Mouse (Mus musculus) spleen, adult 2 months (tissue): Measurements from ENCODE around the gene Snd1. TPM values are rescaled to one million over a fixed set of nuclear protein-coding genes. Genes with fewer than 3 reads are reported as not detected.

ENCODE experiments used
- DNase-seq, 2 experiments: peaks; one replicate each; pipeline versions ENCODE4 v3.0.0 to v3.0.0-alpha.2; 2012 to 2021; ENCODE audit warnings: low spot score in 2 of 2, low read depth in 1 of 2
- H3K27ac ChIP-seq: fragments of 200-500 bp; 2 replicates; pipeline ENCODE4 v1.5.1; 2012; ENCODE audit warnings: low read length, inconsistent platforms; ENCODE audit not compliant: insufficient read depth
- H3K27me3 ChIP-seq: fragments of 200-500 bp; 2 replicates; pipeline ENCODE4 v1.6.1; 2012; ENCODE audit warnings: mild to moderate bottlenecking, moderate library complexity, low read length, inconsistent platforms; ENCODE audit not compliant: control insufficient read depth, insufficient read depth
- H3K36me3 ChIP-seq: fragments of 200-500 bp; 2 replicates; pipeline ENCODE4 v1.6.1; 2012; ENCODE audit warnings: mild to moderate bottlenecking, low read length, inconsistent platforms; ENCODE audit not compliant: control insufficient read depth, insufficient read depth
- H3K4me1 ChIP-seq: fragments of 200-500 bp; 2 replicates; pipeline ENCODE4 v1.6.1; 2011; ENCODE audit warnings: inconsistent platforms; ENCODE audit not compliant: control insufficient read depth, insufficient read depth, insufficient read length
- H3K4me3 ChIP-seq: fragments of 200-500 bp; 2 replicates; pipeline ENCODE4 v1.5.1; 2011; ENCODE audit warnings: mild to moderate bottlenecking, inconsistent platforms; ENCODE audit not compliant: insufficient read depth, insufficient read length; ENCODE audit errors: extremely low read depth
- CTCF ChIP-seq: fragments of 200-500 bp; IDR thresholded peaks from 2 replicates; pipeline ENCODE4 v1.5.1; 2011; ENCODE audit warnings: mild to moderate bottlenecking, inconsistent platforms; ENCODE audit not compliant: insufficient read depth, insufficient read length, insufficient replicate concordance; ENCODE audit errors: extremely low read depth
- POLR2A ChIP-seq: fragments of 200-500 bp; IDR thresholded peaks from 2 replicates; pipeline ENCODE4 v1.6.1; 2011; ENCODE audit warnings: low read depth, low read length, inconsistent platforms
- WGBS: fragments of 180-500 bp; shearing (Covaris S2); methylation state at CpG from one replicate; pipeline ENCODE4 v1.1.7; 2018; 5-methylcytosine and 5-hydroxymethylcytosine counted together
- polyA plus RNA-seq: library from polyadenylated mRNA; depleted of rRNA; stranded (reverse); fragments of >200 nt; gene quantifications from 2 replicates; pipeline ENCODE4 v1.2.3, GENCODE M21; 2012; rRNA removed

The Snd1 gene
- polyA plus RNA-seq, 1 experiment: 55.0 TPM

GRCm38 (mm10) chr6:28982817-28983216 is 507.9 kb downstream of the Snd1 start:
- no peak overlapping the region for H3K4me3 ChIP-seq
- peaks cover 15% of the 10 kb centered on the region for H3K27me3 ChIP-seq
- TF ChIP-seq CTCF (no peak), POLR2A (no peak)
- 89% methylated on average over 1 of the region's 1 CpGs for WGBS
- no peaks in the 10 kb centered on the region for H3K4me1 ChIP-seq
- H3K36me3 ChIP-seq: no peaks in the 10 kb centered on the region
- H3K27ac ChIP-seq: no peak overlapping the region
- DNase-seq: no peak

Other genes with a start within 250 kb of the Snd1 start
- gene Zfp800, start 77.1 kb upstream of the Snd1 start, polyA plus RNA-seq: 4.6 and 6.6 TPM in 2 replicates
- gene Arf5, start 51.6 kb upstream of the Snd1 start, polyA plus RNA-seq: 284 and 447 TPM in 2 replicates
- gene Fscn3, start 47.4 kb upstream of the Snd1 start, polyA plus RNA-seq: not detected in 2 replicates
- gene Gcc1, start 46.7 kb upstream of the Snd1 start, polyA plus RNA-seq: 5.1 and 5.4 TPM in 2 replicates
- not detected in 2 replicates for gene Pax4, start 25.8 kb upstream of the Snd1 start, polyA plus RNA-seq